Mouse (Mus musculus) liver, adult 2 months (tissue): ENCODE measurements around the gene Terb2. TPM values are rescaled to one million over a fixed set of nuclear protein-coding genes. Genes with fewer than 3 reads are reported as not detected.
A peak's percentile ranks its signal among the peaks of the same experiment; 100 is the strongest.

Source experiments
- DNase-seq: peaks from one replicate; pipeline ENCODE4 v3.0.0-alpha.2; 2011; ENCODE audit warnings: low read depth, low spot score; ENCODE audit errors: extremely low read depth
- H3K27ac ChIP-seq: fragments of 200-500 bp; replicated peaks from 2 replicates; pipeline ENCODE4 v1.5.1; 2012; ENCODE audit warnings: low read depth, mild to moderate bottlenecking, control low read depth, inconsistent platforms, low read length; ENCODE audit not compliant: insufficient read depth
- H3K27me3 ChIP-seq: fragments of 200-500 bp; 2 replicates; pipeline ENCODE4 v1.6.1; 2012; ENCODE audit warnings: mild to moderate bottlenecking, moderate library complexity, low read length, inconsistent platforms; ENCODE audit not compliant: control insufficient read depth, insufficient read depth
- H3K36me3 ChIP-seq: fragments of 200-500 bp; 2 replicates; pipeline ENCODE4 v1.6.1; 2012; ENCODE audit warnings: low read length, inconsistent platforms; ENCODE audit not compliant: control insufficient read depth, insufficient read depth
- H3K4me1 ChIP-seq: fragments of 200-500 bp; 2 replicates; pipeline ENCODE4 v1.6.1; 2011; ENCODE audit warnings: low read length; ENCODE audit not compliant: control insufficient read depth, insufficient read depth
- H3K4me3 ChIP-seq: fragments of 200-500 bp; 2 replicates; pipeline ENCODE4 v1.5.1; 2011; ENCODE audit warnings: low read depth, mild to moderate bottlenecking, control low read depth, low read length, moderate library complexity; ENCODE audit not compliant: insufficient read depth
- H3K79me2 ChIP-seq: fragments of 200-500 bp; 2 replicates; pipeline ENCODE4 v1.6.1; 2012; ENCODE audit warnings: inconsistent platforms, mild to moderate bottlenecking, low read length, moderate library complexity; ENCODE audit not compliant: control insufficient read depth, insufficient read depth
- H3K9ac ChIP-seq: fragments of 200-500 bp; 2 replicates; pipeline ENCODE4 v1.6.1; 2012; ENCODE audit warnings: low read depth, mild to moderate bottlenecking, control low read depth, inconsistent platforms, low read length
- CTCF ChIP-seq: fragments of 200-500 bp; IDR thresholded peaks from 2 replicates; pipeline ENCODE4 v1.5.1; 2011; ENCODE audit warnings: low read depth, low read length, control low read depth
- POLR2A ChIP-seq: fragments of 200-500 bp; IDR thresholded peaks from 2 replicates; pipeline ENCODE4 v1.6.1; 2011; ENCODE audit warnings: low read length, control low read depth; ENCODE audit not compliant: insufficient read depth; ENCODE audit errors: extremely low read depth
- WGBS: fragments of 180-500 bp; shearing (Covaris S2); methylation state at CpG from one replicate; pipeline ENCODE4 v1.1.7; 2018; 5-methylcytosine and 5-hydroxymethylcytosine counted together
- polyA plus RNA-seq: library from polyadenylated mRNA; depleted of rRNA; stranded (reverse); fragments of >200 nt; gene quantifications from 2 replicates; pipeline ENCODE4 v1.2.3, GENCODE M21; 2012
- total RNA-seq: library from RNA; depleted of rRNA; stranded (reverse); fragments of >200 nt; gene quantifications from 2 replicates; pipeline ENCODE4 v1.2.3, GENCODE M21; 2014

Terb2 gene
- total and polyA plus RNA-seq, 2 experiments: not detected

GRCm38 (mm10) chr2:122146687-122147086, 39.4 kb upstream of the Terb2 start:
- peaks cover 19% of the 10 kb centered on the region for H3K36me3 ChIP-seq
- H3K4me1 ChIP-seq: peaks cover 19% of the 10 kb centered on the region
- WGBS: 19% methylated on average over 6 of the region's 6 CpGs
- H3K4me3 ChIP-seq: no peak overlapping the region
- no peak for DNase-seq
- H3K27me3 ChIP-seq: no peaks in the 10 kb centered on the region
- no peak for TF ChIP-seq POLR2A
- TF ChIP-seq CTCF: no peak
- no peak overlapping the region for H3K9ac ChIP-seq
- H3K79me2 ChIP-seq: peaks cover 32% of the 10 kb centered on the region; the same call in 1 of the 2 replicates
- H3K27ac ChIP-seq: peak overlapping the region; percentile 33

GRCm38 (mm10) chr2:122147508-122148241, 38.4 kb upstream of the Terb2 start, which contains the start of gene B2m:
B2m (plus strand) TSS chr2:122147686.
- DNase-seq: peak; percentile 95
- Histone ChIP-seq H3K36me3 (peaks cover 27% of the 10 kb centered on the region), H3K27ac (peak within 1 kb of the TSS; percentile 96), H3K4me1 (peaks cover 27% of the 10 kb centered on the region), H3K4me3 (peak within 1 kb of the TSS; percentile 86), H3K9ac (peak within 1 kb of the TSS; percentile 90), H3K27me3 (no peaks in the 10 kb centered on the region), H3K79me2 (peaks cover 35% of the 10 kb centered on the region; the same call in 1 of the 2 replicates)
- TF ChIP-seq CTCF (no peak), POLR2A (peak; percentile 99)
- under 1% methylated on average over 40 of the region's 40 CpGs for WGBS

- Histone ChIP-seq H3K9ac (peak overlapping the region; percentile 90), H3K27me3 (no peaks in the 10 kb centered on the region), H3K27ac (peak overlapping the region; percentile 96), H3K4me3 (peak overlapping the region; percentile 86), H3K4me1 (peaks cover 30% of the 10 kb centered on the region), H3K36me3 (peaks cover 34% of the 10 kb centered on the region), H3K79me2 (peaks cover 35% of the 10 kb centered on the region; the same call in 1 of the 2 replicates)
- under 1% methylated on average over 18 of the region's 18 CpGs for WGBS
- TF ChIP-seq CTCF: no peak
- TF ChIP-seq POLR2A: no peak
- DNase-seq: peak; percentile 73
Measured at GRCm38 (mm10) chr2:122148242-122148917, 37.7 kb upstream of the Terb2 start.

- peaks cover 30% of the 10 kb centered on the region for H3K4me1 ChIP-seq
- H3K36me3 ChIP-seq: peaks cover 39% of the 10 kb centered on the region
- DNase-seq: peak; percentile 45
- peak overlapping the region; percentile 96 for H3K27ac ChIP-seq
- peak overlapping the region; percentile 90 for H3K9ac ChIP-seq
- peak overlapping the region; percentile 86 for H3K4me3 ChIP-seq
- no peaks in the 10 kb centered on the region for H3K27me3 ChIP-seq
- WGBS: 12% methylated on average over 6 of the region's 6 CpGs
- no peak for TF ChIP-seq CTCF
- TF ChIP-seq POLR2A: no peak
- peaks cover 35% of the 10 kb centered on the region; the same call in 1 of the 2 replicates for H3K79me2 ChIP-seq
Measured at GRCm38 (mm10) chr2:122149316-122149715, 36.8 kb upstream of the Terb2 start.

- peak overlapping the region; percentile 86 for H3K4me3 ChIP-seq
- H3K4me1 ChIP-seq: peaks cover 32% of the 10 kb centered on the region
- H3K79me2 ChIP-seq: peaks cover 35% of the 10 kb centered on the region; the same call in 1 of the 2 replicates
- peaks cover 41% of the 10 kb centered on the region for H3K36me3 ChIP-seq
- H3K27ac ChIP-seq: peak overlapping the region; percentile 96; the same call in 1 of the 2 replicates
- H3K27me3 ChIP-seq: no peaks in the 10 kb centered on the region
- TF ChIP-seq POLR2A (no peak), CTCF (no peak)
- peak overlapping the region; percentile 90 for H3K9ac ChIP-seq
- DNase-seq: no peak
- 11% methylated on average over 3 of the region's 3 CpGs for WGBS
Measured at GRCm38 (mm10) chr2:122149716-122150115, 36.4 kb upstream of the Terb2 start.
